Mouse (Mus musculus): ENCODE results near the gene Bbs1. TPM values are rescaled to one million over a fixed set of nuclear protein-coding genes. Genes with fewer than 3 reads are reported as not detected.
A peak's percentile ranks its signal among the peaks of the same experiment; 100 is the strongest.
"Not testable (repeated sequence)": the region's sequence is repeated elsewhere in the genome, so short reads cannot be mapped to it uniquely, and the experiment has no call there.

The Bbs1 gene
- total RNA-seq (2022), result 1 to 10 TPM; 2.6 to 3.2 (median 2.9) TPM

GRCm38 (mm10) chr19:4905979-4906794, at the start of gene Bbs1:
Bbs1 (minus strand) TSS chr19:4906628.
- DNase-seq (ENCODE audit: low spot score), result peak; percentile 73

GRCm38 (mm10) chr19:4948641-4949040, 42.2 kb upstream of the Bbs1 start:
- DNase-seq (ENCODE audit: low spot score), result not testable (repeated sequence)

GRCm38 (mm10) chr19:4945540-4945939, 39.1 kb upstream of the Bbs1 start:
- no peak for DNase-seq (ENCODE audit: low spot score)

GRCm38 (mm10) chr19:4943253-4943588, 36.8 kb upstream of the Bbs1 start:
- DNase-seq (ENCODE audit: low spot score), result no peak

GRCm38 (mm10) chr19:4942551-4943252, 36.3 kb upstream of the Bbs1 start, which contains the start of gene Peli3:
Peli3 (minus strand) TSS chr19:4943127.
- DNase-seq (ENCODE audit: low spot score), result peak; percentile 48

GRCm38 (mm10) chr19:4937444-4938310, 31.2 kb upstream of the Bbs1 start:
- DNase-seq (ENCODE audit: low spot score), result no peak

- DNase-seq (ENCODE audit: low spot score), result no peak
These were observed 30.5 kb upstream of the Bbs1 start for GRCm38 (mm10) chr19:4936896-4937295.

- DNase-seq (ENCODE audit: low spot score), result no peak
These were observed 22.4 kb upstream of the Bbs1 start for GRCm38 (mm10) chr19:4928781-4929180.

GRCm38 (mm10) chr19:4927904-4928531, 21.6 kb upstream of the Bbs1 start, which contains the start of gene Dpp3:
Dpp3 (minus strand) TSS chr19:4928287.
- peak; percentile 99 for DNase-seq (ENCODE audit: low spot score)

GRCm38 (mm10) chr19:4925121-4925860, 18.9 kb upstream of the Bbs1 start:
- no peak for DNase-seq (ENCODE audit: low spot score)

- DNase-seq (ENCODE audit: low spot score), result no peak
These were observed 13.2 kb upstream of the Bbs1 start for GRCm38 (mm10) chr19:4919652-4920051.

GRCm38 (mm10) chr19:4916827-4917226, 10.4 kb upstream of the Bbs1 start:
- DNase-seq (ENCODE audit: low spot score), result no peak

- no peak for DNase-seq (ENCODE audit: low spot score)
These were observed 9.6 kb upstream of the Bbs1 start for GRCm38 (mm10) chr19:4915924-4916603.

GRCm38 (mm10) chr19:4909376-4909775, 2.9 kb upstream of the Bbs1 start:
- DNase-seq (ENCODE audit: low spot score), result no peak

GRCm38 (mm10) chr19:4908107-4908506, 1.7 kb upstream of the Bbs1 start:
- DNase-seq (ENCODE audit: low spot score), result peak; percentile 9

GRCm38 (mm10) chr19:4899888-4900287, 6.5 kb downstream of the Bbs1 start:
- DNase-seq (ENCODE audit: low spot score), result no peak

- DNase-seq (ENCODE audit: low spot score), result no peak
These were observed 7.5 kb downstream of the Bbs1 start for GRCm38 (mm10) chr19:4898972-4899371.

- no peak for DNase-seq (ENCODE audit: low spot score)
These were observed 9.5 kb downstream of the Bbs1 start for GRCm38 (mm10) chr19:4896780-4897520.

GRCm38 (mm10) chr19:4891798-4892197, 14.6 kb downstream of the Bbs1 start:
- no peak for DNase-seq (ENCODE audit: low spot score)
